ENCODE assay signal across 16 mouse cellular contexts in the genomic region with DNA sequence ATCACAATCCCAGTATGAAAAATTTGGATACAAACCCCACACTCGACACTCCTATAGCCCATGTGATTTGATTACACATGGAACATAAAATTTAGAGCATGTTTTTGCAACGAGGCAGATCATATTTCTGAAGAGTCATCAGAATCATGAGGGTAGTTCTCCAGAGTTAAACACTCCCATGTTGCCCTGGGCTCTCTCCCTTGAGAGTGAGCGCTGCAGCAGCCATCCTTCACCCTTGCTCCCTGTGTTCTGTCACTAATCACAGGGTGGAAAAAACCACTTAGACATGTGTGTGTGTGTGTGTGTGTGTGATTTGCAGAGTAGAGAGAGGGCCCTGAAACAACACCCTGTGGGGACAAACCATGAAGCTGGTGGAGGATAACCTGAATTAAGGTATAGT. TPM values are rescaled to one million over a fixed set of nuclear protein-coding genes. Genes with fewer than 3 reads are reported as not detected.
DNase-seq lines count a peak whose midpoint lies in the region; ATAC-seq and TF ChIP-seq lines count a peak whose summit lies in the region.
"Had no signal": no experiment of that assay in that cellular context is flagged by ENCODE, and none has a peak within 500 bp of the region (broad histone marks: within the 10 kb centered on the region; RNA-seq: fewer than 3 reads in every experiment).

No protein-coding gene starts in this region.

- H3K9me3 ChIP-seq in heart, embryonic 12.5 days (replicated peaks), result no peaks in the 10 kb centered on the region
- no peaks in the 10 kb centered on the region for H3K9me3 ChIP-seq in lung, postnatal 0 days (ENCODE audit: low read length)
- H3K9me3 ChIP-seq: embryonic facial prominence, embryonic 12.5 days; forebrain, embryonic 10.5 days; hindbrain, embryonic 13.5 days; limb, embryonic 13.5 days; midbrain, embryonic 10.5 days; neural tube, embryonic 15.5 days had no signal

- H3K4me2 ChIP-seq in heart, embryonic 12.5 days, result peak overlapping the region; percentile 42
- H3K4me2 ChIP-seq in lung, postnatal 0 days (replicated peaks; ENCODE audit: low read depth, low read length), result no peak overlapping the region
- H3K4me2 ChIP-seq: embryonic facial prominence, embryonic 12.5 days; hindbrain, embryonic 13.5 days; limb, embryonic 13.5 days; neural tube, embryonic 15.5 days had no signal

- WGBS in heart, embryonic 12.5 days, result 71% methylated on average over 3 of the region's 3 CpGs
- 42% methylated on average over 3 of the region's 3 CpGs for whole genome bisulfite sequencing in lung, postnatal 0 days

- no peaks in the 10 kb centered on the region for H3K27me3 ChIP-seq in heart, embryonic 12.5 days (replicated peaks)
- H3K27me3 ChIP-seq in lung, postnatal 0 days (replicated peaks; ENCODE audit: insufficient read depth, low read length), result no peaks in the 10 kb centered on the region
- H3K27me3 ChIP-seq: neural tube, embryonic 15.5 days had no signal

- no peak for DNase-seq in heart, postnatal 36 days
- peak; percentile 44 for DNase-seq in lung, postnatal 0 days (ENCODE audit: low spot score)
- DNase-seq in lung, postnatal 25 days (ENCODE audit: low spot score), result no peak
- peak; percentile 68 for DNase-seq in adipocyte (ENCODE audit: low spot score)
- no peak for DNase-seq in thymus, postnatal 4 days
- no peak for DNase-seq in natural killer cell, adult 2 months (ENCODE audit: low spot score in 2 of 2)
- DNase-seq: cerebellum, adult 11-12 months; kidney, adult 11 months; kidney, postnatal 14 days had no signal

- no peak overlapping the region for H3K27ac ChIP-seq in heart, embryonic 12.5 days (ENCODE audit: poor library complexity, severe bottlenecking)
- no peak overlapping the region for H3K27ac ChIP-seq in lung, postnatal 0 days (ENCODE audit: low read length)
- H3K27ac ChIP-seq: embryonic facial prominence, embryonic 12.5 days; forebrain, embryonic 10.5 days; hindbrain, embryonic 13.5 days; limb, embryonic 13.5 days; midbrain, embryonic 10.5 days; neural tube, embryonic 15.5 days had no signal

- intact Hi-C loops in heart, postnatal 36 days (cut with DNase I), result loop anchor here (5.0 kb wide), 1 partner anchor 184 kb away; a partner anchor contains a TSS

- no peak for ATAC-seq in heart, embryonic 12.5 days (ENCODE audit: insufficient number of reproducible peaks, low FRiP score)
- ATAC-seq in lung, postnatal 0 days, result no peak

- no peak overlapping the region for H3K4me3 ChIP-seq in heart, embryonic 12.5 days
- H3K4me3 ChIP-seq in lung, postnatal 0 days (ENCODE audit: low read depth, low read length), result no peak overlapping the region
- H3K4me3 ChIP-seq: embryonic facial prominence, embryonic 12.5 days; forebrain, embryonic 10.5 days; hindbrain, embryonic 13.5 days; limb, embryonic 13.5 days; midbrain, embryonic 10.5 days; neural tube, embryonic 15.5 days had no signal

- no peak overlapping the region for H3K9ac ChIP-seq in heart, embryonic 12.5 days
- H3K9ac ChIP-seq in lung, postnatal 0 days (replicated peaks; ENCODE audit: low read depth), result no peak overlapping the region
- H3K9ac ChIP-seq: embryonic facial prominence, embryonic 12.5 days; hindbrain, embryonic 13.5 days; limb, embryonic 13.5 days; neural tube, embryonic 15.5 days had no signal

- no peaks in the 10 kb centered on the region for H3K36me3 ChIP-seq in heart, embryonic 12.5 days
- H3K36me3 ChIP-seq in lung, postnatal 0 days (ENCODE audit: insufficient read depth, low read length), result no peaks in the 10 kb centered on the region
- H3K36me3 ChIP-seq: embryonic facial prominence, embryonic 12.5 days; forebrain, embryonic 10.5 days; hindbrain, embryonic 13.5 days; limb, embryonic 13.5 days; midbrain, embryonic 10.5 days; neural tube, embryonic 15.5 days had no signal

- no peak for TF ChIP-seq EP300 in lung, postnatal 0 days (IDR thresholded peaks at IDR 0.05)

- peaks cover 18% of the 10 kb centered on the region for H3K4me1 ChIP-seq in heart, embryonic 12.5 days (replicated peaks)
- peaks cover 9% of the 10 kb centered on the region; the same call in 1 of the 2 replicates for H3K4me1 ChIP-seq in lung, postnatal 0 days (ENCODE audit: insufficient read depth, low read depth, low read length)

- TF ChIP-seq CTCF in lung, postnatal 0 days (IDR thresholded peaks at IDR 0.05), result no peak

RNA-seq across cellular contexts. Expression of a gene that starts 2.0 kb away (rescaled TPM):
- 2.0 and 2.3 TPM in 2 replicates for polyA plus RNA-seq in heart, embryonic 12.5 days (2016; fragmentation: Nextera tagmentation; extraction: Ambion mirVana)
- total RNA-seq in heart, postnatal 36 days (2021), result 10 to 100 TPM in 1 of 2 experiments, 1 to 10 TPM in 1; 9.8 to 10.4 TPM
- polyA plus RNA-seq in lung, postnatal 0 days (2015; fragmentation: Nextera tagmentation; extraction: Ambion mirVana), result 1.7 and 2.0 TPM in 2 replicates

Comparison
In these comparisons a context has a peak if more than half of its experiments do, and no peak if none do; other contexts are left out.
1. DNase-seq: peak in lung, postnatal 0 days (single experiment) and adipocyte (single experiment); none in heart, postnatal 36 days (0 of 2), lung, postnatal 25 days (single experiment), thymus, postnatal 4 days (single experiment) and natural killer cell, adult 2 months (0 of 2).